Mouse (Mus musculus): ENCODE results near the gene Gstp1. TPM values are rescaled to one million over a fixed set of nuclear protein-coding genes. Genes with fewer than 3 reads are reported as not detected.
A peak's percentile ranks its signal among the peaks of the same experiment; 100 is the strongest.

Gstp1 gene
- total and polyA plus RNA-seq, 3 experiments: 356 to 490 (median 371) TPM

GRCm38 (mm10) chr19:4082219-4082965 is 44.6 kb upstream of the Gstp1 start:
- H3K9ac ChIP-seq (ENCODE audit: low read depth, low read length): no peak overlapping the region
- no peak for TF ChIP-seq CTCF (IDR thresholded peaks at IDR 0.05)
- TF ChIP-seq POLR2A (IDR thresholded peaks at IDR 0.05; ENCODE audit: insufficient read depth, low read depth, low read length): no peak
- no peak for TF ChIP-seq EP300 (IDR thresholded peaks at IDR 0.05; ENCODE audit: insufficient read depth, low read depth, low read length)
- DNase-seq: no peak
- H3K4me1 ChIP-seq (ENCODE audit: control insufficient read depth, insufficient read depth, low read length): no peaks in the 10 kb centered on the region
- no peak overlapping the region for H3K27ac ChIP-seq
- no peaks in the 10 kb centered on the region for H3K79me2 ChIP-seq (replicated peaks; ENCODE audit: control insufficient read depth, insufficient read depth, low read length)
- no peaks in the 10 kb centered on the region for H3K27me3 ChIP-seq (ENCODE audit: control insufficient read depth, insufficient read depth, low read length)
- intact Hi-C loops (cut with DNase I): no loop called here
- H3K4me3 ChIP-seq: no peak overlapping the region
- H3K36me3 ChIP-seq (ENCODE audit: control insufficient read depth, insufficient read depth, low read length): no peaks in the 10 kb centered on the region
- 77% methylated on average over 11 of the region's 11 CpGs for WGBS

GRCm38 (mm10) chr19:4081394-4081793 is 43.6 kb upstream of the Gstp1 start, which contains the start of gene Cabp2:
Gene Cabp2, plus strand, starts transcription at chr19:4081578.
- intact Hi-C loops (cut with DNase I): no loop called here
- 78% methylated on average over 3 of the region's 3 CpGs for WGBS
- Histone ChIP-seq H3K79me2 (replicated peaks; ENCODE audit: control insufficient read depth, insufficient read depth, low read length) (no peaks in the 10 kb centered on the region), H3K27me3 (ENCODE audit: control insufficient read depth, insufficient read depth, low read length) (no peaks in the 10 kb centered on the region), H3K9ac (ENCODE audit: low read depth, low read length) (no peak within 1 kb of the TSS), H3K27ac (no peak within 1 kb of the TSS), H3K4me3 (no peak within 1 kb of the TSS), H3K4me1 (ENCODE audit: control insufficient read depth, insufficient read depth, low read length) (no peaks in the 10 kb centered on the region), H3K36me3 (ENCODE audit: control insufficient read depth, insufficient read depth, low read length) (no peaks in the 10 kb centered on the region)
- TF ChIP-seq POLR2A (IDR thresholded peaks at IDR 0.05; ENCODE audit: insufficient read depth, low read depth, low read length) (no peak), CTCF (IDR thresholded peaks at IDR 0.05) (no peak), EP300 (IDR thresholded peaks at IDR 0.05; ENCODE audit: insufficient read depth, low read depth, low read length) (no peak)
- DNase-seq: no peak

- H3K27me3 ChIP-seq (ENCODE audit: control insufficient read depth, insufficient read depth, low read length): no peaks in the 10 kb centered on the region
- H3K4me1 ChIP-seq (ENCODE audit: control insufficient read depth, insufficient read depth, low read length): no peaks in the 10 kb centered on the region
- H3K27ac ChIP-seq: no peak overlapping the region
- H3K36me3 ChIP-seq (ENCODE audit: control insufficient read depth, insufficient read depth, low read length): no peaks in the 10 kb centered on the region
- intact Hi-C loops (cut with DNase I): no loop called here
- TF ChIP-seq EP300 (IDR thresholded peaks at IDR 0.05; ENCODE audit: insufficient read depth, low read depth, low read length): no peak
- TF ChIP-seq CTCF (IDR thresholded peaks at IDR 0.05): peak; percentile 26; the same call in 1 of the 2 replicates
- no peaks in the 10 kb centered on the region for H3K79me2 ChIP-seq (replicated peaks; ENCODE audit: control insufficient read depth, insufficient read depth, low read length)
- 46% methylated on average over 8 of the region's 8 CpGs for WGBS
- DNase-seq: no peak
- no peak overlapping the region for H3K9ac ChIP-seq (ENCODE audit: low read depth, low read length)
- no peak overlapping the region for H3K4me3 ChIP-seq
These were observed 42.8 kb upstream of the Gstp1 start for GRCm38 (mm10) chr19:4080511-4081009.

- H3K9ac ChIP-seq (ENCODE audit: low read depth, low read length): no peak overlapping the region
- intact Hi-C loops (cut with DNase I): no loop called here
These were observed 41.8 kb upstream of the Gstp1 start for GRCm38 (mm10) chr19:4079594-4079993.

GRCm38 (mm10) chr19:4075531-4075930 is 37.7 kb upstream of the Gstp1 start:
- Histone ChIP-seq H3K9ac (ENCODE audit: low read depth, low read length) (no peak overlapping the region), H3K4me3 (no peak overlapping the region), H3K36me3 (ENCODE audit: control insufficient read depth, insufficient read depth, low read length) (no peaks in the 10 kb centered on the region), H3K27me3 (ENCODE audit: control insufficient read depth, insufficient read depth, low read length) (no peaks in the 10 kb centered on the region), H3K27ac (no peak overlapping the region), H3K79me2 (replicated peaks; ENCODE audit: control insufficient read depth, insufficient read depth, low read length) (no peaks in the 10 kb centered on the region), H3K4me1 (ENCODE audit: control insufficient read depth, insufficient read depth, low read length) (no peaks in the 10 kb centered on the region)
- DNase-seq: no peak
- 94% methylated on average over 1 of the region's 1 CpGs for WGBS
- intact Hi-C loops (cut with DNase I): no loop called here
- no peak for TF ChIP-seq EP300 (IDR thresholded peaks at IDR 0.05; ENCODE audit: insufficient read depth, low read depth, low read length)
- no peak for TF ChIP-seq CTCF (IDR thresholded peaks at IDR 0.05)
- TF ChIP-seq POLR2A (IDR thresholded peaks at IDR 0.05; ENCODE audit: insufficient read depth, low read depth, low read length): no peak

More at GRCm38 (mm10) chr19:4079594-4079993, 41.8 kb upstream of the Gstp1 start:
- H3K27ac ChIP-seq: no peak overlapping the region
- DNase-seq: no peak
- H3K79me2 ChIP-seq (replicated peaks; ENCODE audit: control insufficient read depth, insufficient read depth, low read length): no peaks in the 10 kb centered on the region
- TF ChIP-seq POLR2A (IDR thresholded peaks at IDR 0.05; ENCODE audit: insufficient read depth, low read depth, low read length) (no peak), EP300 (IDR thresholded peaks at IDR 0.05; ENCODE audit: insufficient read depth, low read depth, low read length) (no peak), CTCF (IDR thresholded peaks at IDR 0.05) (no peak)
- no peaks in the 10 kb centered on the region for H3K36me3 ChIP-seq (ENCODE audit: control insufficient read depth, insufficient read depth, low read length)
- 68% methylated on average over 1 of the region's 1 CpGs for WGBS
- no peak overlapping the region for H3K4me3 ChIP-seq
- H3K4me1 ChIP-seq (ENCODE audit: control insufficient read depth, insufficient read depth, low read length): no peaks in the 10 kb centered on the region
- H3K27me3 ChIP-seq (ENCODE audit: control insufficient read depth, insufficient read depth, low read length): no peaks in the 10 kb centered on the region

GRCm38 (mm10) chr19:4072706-4073424 is 35.1 kb upstream of the Gstp1 start:
- intact Hi-C loops (cut with DNase I): no loop called here
- no peaks in the 10 kb centered on the region for H3K36me3 ChIP-seq (ENCODE audit: control insufficient read depth, insufficient read depth, low read length)
- H3K79me2 ChIP-seq (replicated peaks; ENCODE audit: control insufficient read depth, insufficient read depth, low read length): no peaks in the 10 kb centered on the region
- H3K4me1 ChIP-seq (ENCODE audit: control insufficient read depth, insufficient read depth, low read length): no peaks in the 10 kb centered on the region
- H3K9ac ChIP-seq (ENCODE audit: low read depth, low read length): no peak overlapping the region
- no peak overlapping the region for H3K4me3 ChIP-seq
- H3K27me3 ChIP-seq (ENCODE audit: control insufficient read depth, insufficient read depth, low read length): no peaks in the 10 kb centered on the region
- TF ChIP-seq POLR2A (IDR thresholded peaks at IDR 0.05; ENCODE audit: insufficient read depth, low read depth, low read length) (no peak), CTCF (IDR thresholded peaks at IDR 0.05) (no peak), EP300 (IDR thresholded peaks at IDR 0.05; ENCODE audit: insufficient read depth, low read depth, low read length) (no peak)
- WGBS: 88% methylated on average over 6 of the region's 6 CpGs
- DNase-seq: no peak
- no peak overlapping the region for H3K27ac ChIP-seq
